Mouse (Mus musculus) gastrocnemius, adult 2 months (tissue): ENCODE measurements around the gene Patl2. TPM values are rescaled to one million over a fixed set of nuclear protein-coding genes. Genes with fewer than 3 reads are reported as not detected.
"Not testable (repeated sequence)": the region's sequence is repeated elsewhere in the genome, so short reads cannot be mapped to it uniquely, and the experiment has no call there.

Experiments used
- DNase-seq: peaks from one replicate; pipeline ENCODE4 v3.0.0; 2022
- H3K27ac ChIP-seq: fragments of 200-600 bp; 2 replicates; pipeline ENCODE4 v1.8.1; 2022; ENCODE audit warnings: mild to moderate bottlenecking
- H3K4me3 ChIP-seq: fragments of 200-600 bp; 2 replicates; pipeline ENCODE4 v1.8.1; 2022; ENCODE audit warnings: mild to moderate bottlenecking, moderate library complexity
- CTCF ChIP-seq: fragments of 200-600 bp; IDR thresholded peaks from 2 replicates; pipeline ENCODE4 v1.8.1; 2022; ENCODE audit warnings: antibody characterized with exemption, mild to moderate bottlenecking, moderate library complexity
- intact Hi-C: fragments of 180-260 bp; cut with DNase I; formaldehyde crosslinking; loops from one replicate; pipeline ENCODE4 v1.15.1; 2025
- long read RNA-seq, 2 experiments: library from polyadenylated mRNA; stranded (forward); transcript quantifications; one replicate each; pipeline ENCODE4 v2.0.0; 2021
- total RNA-seq, 2 experiments: library from RNA; stranded (reverse); gene quantifications; 2 replicates each; pipeline ENCODE4 v1.2.3; 2021

Patl2 gene
- not detected for total RNA-seq
- long read RNA-seq, experiment 1, result 0 reads
- long read RNA-seq, experiment 2, result 0 reads

DNA sequence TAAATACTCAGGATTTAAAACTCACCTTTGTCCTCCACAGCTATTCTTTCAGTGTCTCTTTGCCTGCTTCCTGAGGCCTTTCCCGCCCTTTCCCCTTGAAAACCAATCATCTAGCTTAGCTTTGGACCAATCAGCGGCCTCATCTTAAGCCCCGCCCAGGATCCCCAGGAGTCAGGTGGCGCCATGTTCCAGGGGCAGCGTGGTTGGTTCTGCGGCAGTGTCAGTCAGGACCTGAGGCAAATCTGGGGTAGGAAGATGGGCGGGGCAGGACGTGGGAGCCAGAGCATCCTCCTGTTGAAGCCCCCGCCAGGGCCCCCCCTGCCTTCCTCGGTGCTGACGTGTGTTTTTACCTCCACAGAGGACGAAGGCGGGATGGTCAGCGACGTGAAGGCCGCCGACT is at the start of gene Patl2, which contains the start of gene Terb2:
Patl2 (minus strand) TSS at position 84 of the 400 bp plus-strand sequence.
Terb2 (plus strand) TSS at position 167 of the 400 bp plus-strand sequence.
- no peak within 1 kb of the TSS for H3K27ac ChIP-seq
- TF ChIP-seq CTCF, result no peak
- DNase-seq, result no peak
- intact Hi-C loops, result no loop called here
- H3K4me3 ChIP-seq, result no peak within 1 kb of the TSS

DNA sequence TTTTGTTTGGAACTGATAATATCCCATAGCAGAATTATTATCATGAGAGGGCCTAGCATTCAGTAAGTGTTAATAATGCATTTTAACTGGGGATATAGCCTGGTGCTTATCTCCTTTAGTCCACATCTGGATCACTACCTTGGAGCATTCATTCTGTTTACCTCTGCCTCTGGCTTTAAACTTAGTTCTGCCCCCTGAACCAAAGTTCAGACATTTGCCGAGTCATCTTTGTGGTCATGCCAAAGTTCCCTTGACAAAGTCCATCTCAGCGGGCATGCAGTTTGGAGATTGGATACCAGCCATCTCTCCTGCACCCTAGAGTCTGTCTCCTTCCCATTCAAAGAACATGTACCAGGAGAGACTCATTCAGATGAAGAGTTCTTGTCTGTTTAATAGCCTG is 49.4 kb upstream of the Patl2 start:
- Histone ChIP-seq H3K27ac (peak overlapping the region; percentile 87), H3K4me3 (peak overlapping the region; percentile 94)
- no peak for DNase-seq
- intact Hi-C loops, result no loop called here
- no peak for TF ChIP-seq CTCF

DNA sequence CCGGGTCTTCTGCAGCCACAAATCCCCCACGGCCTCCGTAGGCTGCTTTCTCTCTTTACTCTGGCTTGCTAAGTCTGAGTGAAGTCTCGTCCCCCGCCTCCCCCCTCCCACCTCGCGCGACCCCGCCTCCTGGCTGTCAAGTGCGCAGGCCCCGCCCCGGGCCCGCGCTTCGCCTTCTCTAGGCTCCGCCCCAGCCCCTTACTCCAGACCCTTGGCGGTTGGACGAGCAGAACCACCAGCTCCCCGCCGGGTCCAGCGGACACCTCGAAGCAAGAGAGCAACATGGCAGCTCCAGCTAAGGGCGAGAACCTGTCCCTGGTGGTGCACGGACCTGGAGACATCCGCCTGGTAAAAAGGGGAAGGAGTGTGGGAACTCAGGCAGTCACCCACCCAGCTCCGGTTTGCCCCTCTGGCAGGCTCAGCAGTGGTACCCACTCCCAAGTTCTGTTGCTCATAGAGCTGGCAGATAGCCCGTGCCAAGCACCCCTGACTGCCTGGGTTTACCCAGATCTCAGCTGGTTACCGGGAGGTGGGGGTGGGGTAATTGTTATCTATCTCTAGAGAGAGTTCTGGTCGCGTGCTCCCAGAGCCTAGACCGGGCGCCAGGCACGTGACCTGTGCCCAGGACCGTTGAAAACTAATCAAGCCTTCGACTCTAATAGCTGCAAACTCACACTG is 48.8 kb upstream of the Patl2 start, which contains the start of gene Sord:
Sord (plus strand) TSS at position 139 of the 678 bp plus-strand sequence.
- Histone ChIP-seq H3K4me3 (peak within 1 kb of the TSS; percentile 94), H3K27ac (peak within 1 kb of the TSS; percentile 87)
- DNase-seq, result peak; percentile 85
- no peak for TF ChIP-seq CTCF
- intact Hi-C loops, result no loop called here

DNA sequence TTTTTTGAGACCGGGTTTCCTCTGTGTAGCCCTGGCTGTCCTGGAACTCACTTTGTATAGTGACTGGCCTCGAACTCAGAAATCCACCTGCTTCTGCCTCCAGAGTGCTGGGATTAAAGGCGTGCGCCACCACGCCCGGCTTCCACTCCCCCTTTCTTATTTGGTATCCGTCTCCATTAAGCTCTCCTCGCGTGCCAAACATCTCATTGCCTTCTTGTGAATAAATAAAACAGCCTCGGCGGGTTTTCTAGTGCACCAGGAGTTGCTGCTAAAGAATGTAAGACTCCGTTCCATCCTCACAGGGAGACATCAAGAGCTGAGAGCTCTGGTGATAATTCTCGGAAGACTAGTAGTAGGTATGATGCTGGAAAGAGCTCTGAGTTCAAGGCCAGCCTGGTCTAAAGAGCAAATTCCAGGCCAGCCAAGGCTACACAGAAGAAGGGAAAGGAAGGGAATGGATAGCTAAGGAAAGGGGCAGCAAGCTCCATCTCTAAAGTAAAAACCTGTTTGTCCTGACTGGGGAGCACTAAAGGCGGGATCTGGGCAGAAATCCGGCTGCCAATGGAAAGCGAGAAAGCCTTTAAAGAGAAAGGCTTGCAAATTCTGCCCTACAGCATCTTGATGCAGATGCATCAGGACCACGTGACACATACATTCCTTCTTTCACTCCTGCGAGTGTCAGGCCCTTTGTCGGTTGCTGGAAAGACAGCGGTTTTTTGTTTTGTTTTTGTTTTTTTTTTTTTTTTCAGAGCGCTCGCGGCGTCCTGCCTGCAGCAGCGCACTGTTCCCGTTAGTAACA is 48.0 kb upstream of the Patl2 start:
- Histone ChIP-seq H3K4me3 (peak overlapping the region; percentile 94), H3K27ac (peak overlapping the region; percentile 87)
- intact Hi-C loops, result no loop called here
- DNase-seq, result peak; percentile 34
- no peak for TF ChIP-seq CTCF

DNA sequence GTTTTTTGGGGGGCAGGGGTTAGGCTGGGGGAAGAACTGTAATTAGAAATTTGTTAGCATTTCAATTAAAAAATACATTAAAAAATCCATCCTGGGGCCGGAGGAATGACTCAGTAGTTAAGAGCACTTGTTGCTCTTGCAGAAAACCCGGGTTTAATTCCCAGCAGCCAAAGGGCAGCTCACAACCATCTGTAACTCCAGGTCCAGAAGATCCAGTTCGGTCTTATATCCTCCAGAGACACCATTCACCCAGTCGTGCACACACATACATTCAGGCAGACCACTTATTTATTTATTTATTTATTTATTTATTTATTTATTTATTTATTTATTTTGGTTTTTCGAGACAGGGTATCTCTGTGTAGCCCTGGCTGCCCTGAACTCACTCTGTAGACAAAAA is 47.4 kb upstream of the Patl2 start:
- DNase-seq, result no peak
- no peak for TF ChIP-seq CTCF
- intact Hi-C loops, result no loop called here
- H3K4me3 ChIP-seq, result peak overlapping the region; percentile 94; the same call in 1 of the 2 replicates
- no peak overlapping the region for H3K27ac ChIP-seq

DNA sequence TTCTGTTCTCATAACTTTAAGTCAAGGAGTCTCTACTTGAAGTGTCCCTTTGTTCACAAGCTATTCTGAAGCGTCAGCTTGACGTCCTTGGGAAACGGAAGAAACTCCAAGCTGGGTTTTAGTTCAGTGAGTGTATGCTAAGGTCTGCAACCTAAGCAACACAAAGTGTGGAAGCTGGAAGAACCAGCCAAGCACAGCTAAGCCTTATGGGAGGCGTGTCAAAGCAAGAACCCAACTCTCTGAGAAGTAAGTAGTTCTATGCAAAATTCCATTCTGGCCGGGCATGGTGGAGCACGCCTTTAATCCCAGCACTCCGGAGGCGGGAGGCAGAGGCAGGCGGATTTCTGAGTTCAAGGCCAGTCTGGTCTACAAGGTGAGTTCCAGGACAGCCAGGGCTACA is 45.6 kb upstream of the Patl2 start:
- intact Hi-C loops, result no loop called here
- no peak overlapping the region for H3K27ac ChIP-seq
- H3K4me3 ChIP-seq, result no peak overlapping the region
- no peak for TF ChIP-seq CTCF
- DNase-seq, result no peak

DNA sequence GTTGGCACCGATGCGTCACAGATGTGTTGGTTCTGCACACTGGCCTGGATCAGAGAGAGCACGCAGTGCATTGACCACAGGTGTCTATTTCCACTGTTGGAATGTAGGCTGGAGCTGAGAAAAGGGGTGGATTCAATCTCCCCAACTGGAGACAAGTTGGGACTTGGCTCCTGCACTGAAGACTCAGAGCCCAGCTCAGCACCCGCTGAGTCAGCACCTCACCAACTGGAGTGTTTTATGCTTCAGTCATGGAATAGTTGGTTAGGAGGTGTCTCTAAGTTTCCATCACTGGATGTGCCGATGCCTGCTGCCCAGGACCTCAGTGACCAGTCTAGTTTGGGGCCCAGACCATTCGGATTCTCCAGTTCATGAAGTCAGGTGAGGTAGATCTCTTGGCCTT is 44.4 kb upstream of the Patl2 start:
- no peak overlapping the region for H3K4me3 ChIP-seq
- H3K27ac ChIP-seq, result no peak overlapping the region
- intact Hi-C loops, result no loop called here
- TF ChIP-seq CTCF, result no peak
- DNase-seq, result no peak

DNA sequence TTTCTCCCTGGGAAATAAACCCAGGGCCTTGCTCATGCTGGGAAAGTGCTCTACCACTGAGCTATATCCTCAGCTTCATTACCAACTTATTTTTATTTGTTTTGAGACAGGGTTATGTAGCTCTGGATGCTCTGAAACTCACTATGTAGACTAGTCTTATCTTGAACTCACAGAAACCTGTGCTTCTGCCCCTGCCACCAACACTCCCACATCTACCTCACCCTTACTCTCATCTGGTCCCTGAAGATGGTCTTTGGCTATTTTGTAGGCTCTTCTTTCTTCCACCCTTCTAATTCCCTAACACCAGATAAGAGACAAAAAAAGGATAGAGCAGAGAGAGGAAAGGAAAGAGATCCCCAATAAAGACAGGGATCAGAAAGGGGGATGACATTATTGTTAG is 37.7 kb upstream of the Patl2 start:
- TF ChIP-seq CTCF, result no peak
- DNase-seq, result no peak
- intact Hi-C loops, result no loop called here

DNA sequence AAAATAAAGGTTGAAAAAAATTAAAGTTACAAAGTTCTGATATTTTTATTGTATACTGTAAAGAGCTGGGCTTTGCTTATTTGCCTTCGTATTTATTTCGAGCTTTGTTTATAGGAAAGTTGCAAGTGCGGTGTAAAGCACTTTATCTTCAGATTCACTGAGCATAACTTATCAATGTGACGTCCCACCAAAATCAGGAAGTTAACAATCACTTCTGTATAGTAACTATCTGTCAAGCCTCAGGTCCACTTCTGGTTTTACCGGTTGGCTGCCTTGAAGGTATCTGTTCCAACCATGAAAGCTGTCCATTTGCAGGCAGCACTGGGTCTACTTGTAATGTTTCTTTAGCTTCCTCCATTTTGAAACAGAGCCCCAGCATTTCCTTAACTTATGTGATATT is 36.3 kb upstream of the Patl2 start:
- H3K27ac ChIP-seq, result no peak overlapping the region
- no peak for TF ChIP-seq CTCF
- intact Hi-C loops, result no loop called here
- DNase-seq, result no peak
- no peak overlapping the region for H3K4me3 ChIP-seq

More for the DNA sequence above, 37.7 kb upstream of the Patl2 start:
- Histone ChIP-seq H3K4me3 (no peak overlapping the region), H3K27ac (no peak overlapping the region)

DNA sequence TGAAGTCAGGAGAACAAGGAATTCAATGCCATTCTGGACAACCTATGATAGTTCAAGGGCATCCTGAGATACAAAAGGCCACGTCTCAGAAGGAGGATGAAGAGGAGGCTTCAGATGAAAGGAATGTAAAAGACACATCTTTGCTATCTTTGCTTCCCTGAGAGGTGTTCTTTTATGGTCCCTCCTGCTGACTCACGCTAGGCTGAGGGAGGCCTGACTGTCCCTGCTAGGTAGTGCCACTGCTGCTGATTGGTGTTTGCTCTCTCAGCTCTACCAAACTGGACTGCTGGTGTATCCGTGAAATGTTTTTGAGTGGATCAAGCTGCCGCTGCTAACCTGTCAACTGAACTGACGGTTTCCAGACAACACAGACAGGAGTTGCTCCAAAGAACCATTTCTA is 35.8 kb upstream of the Patl2 start:
- Histone ChIP-seq H3K4me3 (no peak overlapping the region), H3K27ac (no peak overlapping the region)
- no peak for TF ChIP-seq CTCF
- intact Hi-C loops, result no loop called here
- no peak for DNase-seq

DNA sequence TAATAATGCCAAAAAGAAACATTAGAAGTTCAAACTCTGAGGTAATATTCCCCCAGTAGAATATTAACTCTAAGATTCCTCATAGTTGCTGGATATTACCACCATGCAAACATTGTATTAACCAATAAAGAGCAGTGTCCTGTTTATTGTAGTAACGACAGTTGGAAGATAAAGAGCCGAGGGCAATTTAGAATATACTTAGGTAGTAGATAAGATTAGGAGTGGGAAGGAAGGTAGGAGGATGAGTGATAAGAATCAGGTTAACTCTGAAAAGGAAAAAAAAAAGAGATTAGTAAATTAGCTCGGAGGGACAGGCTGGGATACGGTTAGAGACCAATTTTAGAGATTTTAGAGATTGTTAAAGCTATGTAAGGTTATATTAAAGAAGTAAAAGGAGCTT is 35.4 kb upstream of the Patl2 start:
- no peak for DNase-seq
- H3K27ac ChIP-seq, result no peak overlapping the region
- TF ChIP-seq CTCF, result no peak
- intact Hi-C loops, result no loop called here
- no peak overlapping the region for H3K4me3 ChIP-seq

DNA sequence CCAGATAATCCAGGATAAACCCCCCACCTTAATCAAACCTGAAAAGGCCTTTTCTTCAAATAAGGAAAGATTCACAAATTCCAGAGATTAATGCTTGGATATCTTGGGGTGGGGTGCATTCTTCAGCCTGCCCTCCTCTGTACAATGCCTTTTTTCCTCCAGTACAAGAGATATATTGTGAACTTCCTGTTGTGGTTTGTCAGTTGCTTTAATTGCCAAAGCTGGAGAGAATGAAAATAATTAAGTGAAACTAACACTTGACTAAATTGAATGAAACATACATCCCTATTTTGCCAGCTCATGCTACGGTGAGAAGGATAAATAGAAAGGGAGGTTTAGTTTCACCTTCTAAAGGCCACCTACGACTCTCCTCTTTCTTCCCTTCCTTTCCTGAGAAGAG is 32.2 kb upstream of the Patl2 start:
- DNase-seq, result no peak
- Histone ChIP-seq H3K27ac (no peak overlapping the region), H3K4me3 (no peak overlapping the region)
- intact Hi-C loops, result no loop called here
- no peak for TF ChIP-seq CTCF

DNA sequence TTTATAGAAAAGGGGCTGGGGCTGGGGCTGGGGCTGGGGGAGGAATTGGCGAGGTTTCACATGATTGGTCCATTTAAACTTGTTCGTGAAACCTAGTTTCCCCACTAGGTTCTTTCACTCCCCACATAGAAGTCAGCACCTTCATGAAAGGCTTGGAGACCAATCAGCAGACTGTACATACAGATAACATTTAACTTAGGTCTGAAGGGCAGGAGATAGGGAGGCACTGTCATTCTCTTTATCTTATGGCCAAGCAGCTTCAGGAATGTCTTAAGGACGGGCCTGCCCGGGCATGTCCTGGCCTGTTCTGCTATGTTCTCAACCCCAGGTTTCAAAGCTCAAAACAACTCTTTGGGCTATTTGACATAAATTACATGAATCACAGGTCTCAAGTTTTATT is 31.1 kb upstream of the Patl2 start:
- intact Hi-C loops, H3K27ac ChIP-seq, H3K4me3 ChIP-seq, DNase-seq: not testable (repeated sequence)
